Mouse (Mus musculus) lung, embryonic 15.5 days (tissue): Measurements from ENCODE around the gene Hvcn1. TPM values are rescaled to one million over a fixed set of nuclear protein-coding genes. Genes with fewer than 3 reads are reported as not detected.
"Not testable (repeated sequence)": the region's sequence is repeated elsewhere in the genome, so short reads cannot be mapped to it uniquely, and the experiment has no call there.

Experiments used
- ATAC-seq: fragments of 200-750 bp; cut with Nextera tagmentation; 2 replicates; pipeline ENCODE4 v1.8.0; 2017; ENCODE audit warnings: moderate number of reproducible peaks, borderline replicate concordance; ENCODE audit not compliant: low FRiP score, low TSS enrichment; ENCODE audit errors: extremely low read depth
- H3K27ac ChIP-seq: fragments of 300-500 bp; sonication (generic); 2 replicates; pipeline ENCODE4 v1.5.1; 2015; ENCODE audit warnings: moderate library complexity, mild to moderate bottlenecking, inconsistent platforms
- H3K27me3 ChIP-seq: fragments of 300-500 bp; sonication (generic); 2 replicates; pipeline ENCODE4 v1.6.1; 2015; ENCODE audit warnings: inconsistent platforms
- H3K36me3 ChIP-seq: fragments of 300-500 bp; sonication (generic); 2 replicates; pipeline ENCODE4 v1.6.1; 2015; ENCODE audit warnings: inconsistent platforms
- H3K4me1 ChIP-seq: fragments of 300-500 bp; sonication (generic); 2 replicates; pipeline ENCODE4 v1.6.1; 2015; ENCODE audit warnings: inconsistent platforms
- H3K4me2 ChIP-seq: fragments of 300-500 bp; sonication (generic); 2 replicates; pipeline ENCODE4 v1.6.1; 2015; ENCODE audit warnings: inconsistent platforms, mild to moderate bottlenecking, moderate library complexity
- H3K4me3 ChIP-seq: fragments of 300-500 bp; sonication (generic); 2 replicates; pipeline ENCODE4 v1.5.1; 2015; ENCODE audit warnings: mild to moderate bottlenecking, inconsistent platforms
- H3K9ac ChIP-seq: fragments of 300-500 bp; sonication (generic); 2 replicates; pipeline ENCODE4 v1.6.1; 2015; ENCODE audit warnings: inconsistent platforms
- H3K9me3 ChIP-seq: fragments of 300-500 bp; sonication (generic); 2 replicates; pipeline ENCODE4 v1.6.1; 2016; ENCODE audit warnings: inconsistent platforms
- WGBS: fragments of 180-500 bp; shearing (Covaris S2); methylation state at CpG from one replicate; pipeline ENCODE4 v1.1.7; 2015; 5-methylcytosine and 5-hydroxymethylcytosine counted together
- polyA plus RNA-seq: library from polyadenylated mRNA; unstranded; fragments of >200 nt; fragmentation: Nextera tagmentation; extraction: Ambion mirVana; gene quantifications from 2 replicates; pipeline ENCODE4 v1.2.1, GENCODE M21; 2015

Hvcn1 gene
- polyA plus RNA-seq, 1 experiment from 2014 or later, result 4.7 TPM

GRCm38 (mm10) chr5:122176398-122176797, 30.2 kb upstream of the Hvcn1 start:
- Histone ChIP-seq H3K9ac (no peak overlapping the region), H3K4me3 (no peak overlapping the region), H3K36me3 (peaks cover 41% of the 10 kb centered on the region), H3K4me2 (no peak overlapping the region), H3K4me1 (no peaks in the 10 kb centered on the region), H3K9me3 (no peaks in the 10 kb centered on the region), H3K27ac (no peak overlapping the region), H3K27me3 (no peaks in the 10 kb centered on the region)
- 0 out of 2 replicates have a peak, but pooled peaks have one; percentile 40 for ATAC-seq
- WGBS, result 28% methylated on average over 1 of the region's 1 CpGs

GRCm38 (mm10) chr5:122179665-122180064, 26.9 kb upstream of the Hvcn1 start:
- Histone ChIP-seq H3K4me1 (no peaks in the 10 kb centered on the region), H3K36me3 (peaks cover 17% of the 10 kb centered on the region), H3K9ac (no peak overlapping the region), H3K27ac (no peak overlapping the region), H3K9me3 (no peaks in the 10 kb centered on the region), H3K4me2 (no peak overlapping the region), H3K4me3 (no peak overlapping the region), H3K27me3 (no peaks in the 10 kb centered on the region)
- WGBS, result 60% methylated on average over 6 of the region's 6 CpGs
- ATAC-seq, result no peak

- ATAC-seq, result no peak
- no peaks in the 10 kb centered on the region for H3K4me1 ChIP-seq
- WGBS, result 86% methylated on average over 7 of the region's 7 CpGs
- H3K4me3 ChIP-seq, result no peak overlapping the region
- no peak overlapping the region for H3K4me2 ChIP-seq
- H3K9me3 ChIP-seq, result no peaks in the 10 kb centered on the region
- no peak overlapping the region for H3K9ac ChIP-seq
- H3K36me3 ChIP-seq, result no peaks in the 10 kb centered on the region
- no peak overlapping the region for H3K27ac ChIP-seq
- H3K27me3 ChIP-seq, result no peaks in the 10 kb centered on the region
These were observed 22.3 kb upstream of the Hvcn1 start for GRCm38 (mm10) chr5:122184283-122184806.

GRCm38 (mm10) chr5:122184858-122185257, 21.7 kb upstream of the Hvcn1 start:
- 86% methylated on average over 6 of the region's 6 CpGs for WGBS
- H3K36me3 ChIP-seq, H3K9ac ChIP-seq, H3K4me3 ChIP-seq, H3K27me3 ChIP-seq, H3K27ac ChIP-seq, H3K9me3 ChIP-seq, H3K4me2 ChIP-seq, ATAC-seq, H3K4me1 ChIP-seq: not testable (repeated sequence)

- Histone ChIP-seq H3K4me3 (no peak overlapping the region), H3K9me3 (no peaks in the 10 kb centered on the region), H3K36me3 (no peaks in the 10 kb centered on the region), H3K27ac (no peak overlapping the region), H3K9ac (no peak overlapping the region), H3K4me1 (no peaks in the 10 kb centered on the region), H3K27me3 (no peaks in the 10 kb centered on the region), H3K4me2 (no peak overlapping the region)
- WGBS, result 43% methylated on average over 3 of the region's 3 CpGs
- no peak for ATAC-seq
These were observed 17.5 kb upstream of the Hvcn1 start for GRCm38 (mm10) chr5:122189115-122189514.

- Histone ChIP-seq H3K9me3 (no peaks in the 10 kb centered on the region), H3K4me2 (no peak overlapping the region), H3K4me1 (no peaks in the 10 kb centered on the region), H3K27me3 (no peaks in the 10 kb centered on the region), H3K9ac (no peak overlapping the region), H3K36me3 (no peaks in the 10 kb centered on the region), H3K27ac (no peak overlapping the region), H3K4me3 (no peak overlapping the region)
- ATAC-seq, result no peak
- 56% methylated on average over 7 of the region's 7 CpGs for WGBS
These were observed 16.1 kb upstream of the Hvcn1 start for GRCm38 (mm10) chr5:122190465-122190864.

- ATAC-seq, result no peak
- 60% methylated on average over 12 of the region's 12 CpGs for WGBS
- Histone ChIP-seq H3K27me3 (no peaks in the 10 kb centered on the region), H3K9me3 (no peaks in the 10 kb centered on the region), H3K36me3 (no peaks in the 10 kb centered on the region), H3K27ac (no peak overlapping the region), H3K4me3 (no peak overlapping the region), H3K4me2 (no peak overlapping the region), H3K9ac (no peak overlapping the region), H3K4me1 (no peaks in the 10 kb centered on the region)
These were observed 15.1 kb upstream of the Hvcn1 start for GRCm38 (mm10) chr5:122191269-122192063.

GRCm38 (mm10) chr5:122192347-122192746, 14.3 kb upstream of the Hvcn1 start:
- no peaks in the 10 kb centered on the region for H3K4me1 ChIP-seq
- H3K4me3 ChIP-seq, result no peak overlapping the region
- no peaks in the 10 kb centered on the region for H3K27me3 ChIP-seq
- H3K27ac ChIP-seq, result no peak overlapping the region
- WGBS, result 45% methylated on average over 4 of the region's 4 CpGs
- H3K9ac ChIP-seq, result no peak overlapping the region
- ATAC-seq, result no peak
- H3K4me2 ChIP-seq, result no peak overlapping the region
- no peaks in the 10 kb centered on the region for H3K9me3 ChIP-seq
- H3K36me3 ChIP-seq, result no peaks in the 10 kb centered on the region

- Histone ChIP-seq H3K27me3 (no peaks in the 10 kb centered on the region), H3K9ac (no peak overlapping the region), H3K4me3 (no peak overlapping the region), H3K4me1 (no peaks in the 10 kb centered on the region), H3K9me3 (no peaks in the 10 kb centered on the region), H3K27ac (no peak overlapping the region), H3K36me3 (no peaks in the 10 kb centered on the region), H3K4me2 (no peak overlapping the region)
- no peak for ATAC-seq
- 82% methylated on average over 4 of the region's 4 CpGs for WGBS
These were observed 5.7 kb upstream of the Hvcn1 start for GRCm38 (mm10) chr5:122200872-122201271.

GRCm38 (mm10) chr5:122201904-122202303, 4.7 kb upstream of the Hvcn1 start:
- no peaks in the 10 kb centered on the region for H3K36me3 ChIP-seq
- H3K4me2 ChIP-seq, result no peak overlapping the region
- 82% methylated on average over 6 of the region's 6 CpGs for WGBS
- H3K27ac ChIP-seq, result no peak overlapping the region
- no peak overlapping the region for H3K9ac ChIP-seq
- H3K27me3 ChIP-seq, result no peaks in the 10 kb centered on the region
- H3K4me3 ChIP-seq, result no peak overlapping the region
- no peaks in the 10 kb centered on the region for H3K4me1 ChIP-seq
- H3K9me3 ChIP-seq, result no peaks in the 10 kb centered on the region
- no peak for ATAC-seq

- Histone ChIP-seq H3K27ac (no peak overlapping the region), H3K4me3 (no peak overlapping the region), H3K9ac (no peak overlapping the region), H3K4me1 (peaks cover 4% of the 10 kb centered on the region; the same call in 1 of the 2 replicates), H3K36me3 (no peaks in the 10 kb centered on the region), H3K4me2 (no peak overlapping the region), H3K9me3 (no peaks in the 10 kb centered on the region), H3K27me3 (no peaks in the 10 kb centered on the region)
- ATAC-seq, result no peak
- WGBS, result 58% methylated on average over 2 of the region's 2 CpGs
These were observed 2.4 kb upstream of the Hvcn1 start for GRCm38 (mm10) chr5:122204180-122204579.

GRCm38 (mm10) chr5:122208909-122209308, 2.3 kb downstream of the Hvcn1 start:
- no peak for ATAC-seq
- Histone ChIP-seq H3K9ac (no peak overlapping the region), H3K36me3 (no peaks in the 10 kb centered on the region), H3K4me2 (peak overlapping the region; percentile 65; the same call in 1 of the 2 replicates), H3K4me3 (no peak overlapping the region), H3K9me3 (no peaks in the 10 kb centered on the region), H3K27ac (no peak overlapping the region), H3K4me1 (peaks cover 15% of the 10 kb centered on the region), H3K27me3 (no peaks in the 10 kb centered on the region)
- WGBS, result 50% methylated on average over 6 of the region's 6 CpGs
